Mouse (Mus musculus): ENCODE results near the gene 1700029P11Rik. TPM values are rescaled to one million over a fixed set of nuclear protein-coding genes. Genes with fewer than 3 reads are reported as not detected.
A peak's percentile ranks its signal among the peaks of the same experiment; 100 is the strongest.

Gene 1700029P11Rik
- total RNA-seq, 2 experiments from 2014 or later = not detected

DNA sequence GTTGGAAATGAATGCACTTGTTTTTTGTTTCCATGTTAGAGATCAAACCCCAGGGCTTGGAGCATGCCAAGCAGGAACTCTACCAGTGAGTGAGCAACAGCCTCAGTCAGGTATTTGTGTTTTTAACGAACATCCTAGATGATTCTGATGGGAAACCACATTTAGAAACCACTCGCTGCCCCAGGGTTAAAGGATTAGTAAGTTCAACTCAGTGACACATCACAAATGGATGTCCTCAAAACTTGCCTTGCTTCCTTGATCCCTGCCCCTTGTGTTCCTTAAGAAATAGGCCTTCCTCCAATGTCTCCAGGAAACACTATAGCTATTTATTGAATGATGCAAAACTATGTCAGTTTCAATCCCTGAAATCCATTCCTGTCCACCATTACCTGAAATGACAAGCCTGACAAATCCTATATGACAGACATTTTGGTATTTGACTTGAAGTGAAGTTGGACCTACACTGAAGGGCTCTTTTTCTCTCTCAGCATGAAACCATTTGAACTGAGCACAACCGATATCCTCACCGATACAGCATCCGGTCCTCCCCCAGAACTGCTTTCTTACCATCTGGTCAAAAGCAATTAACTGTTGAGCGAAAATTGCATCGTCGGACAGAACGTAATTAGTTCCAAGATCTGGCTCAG is 34.5 kb downstream of the 1700029P11Rik start:
- DNase-seq = no peak

DNA sequence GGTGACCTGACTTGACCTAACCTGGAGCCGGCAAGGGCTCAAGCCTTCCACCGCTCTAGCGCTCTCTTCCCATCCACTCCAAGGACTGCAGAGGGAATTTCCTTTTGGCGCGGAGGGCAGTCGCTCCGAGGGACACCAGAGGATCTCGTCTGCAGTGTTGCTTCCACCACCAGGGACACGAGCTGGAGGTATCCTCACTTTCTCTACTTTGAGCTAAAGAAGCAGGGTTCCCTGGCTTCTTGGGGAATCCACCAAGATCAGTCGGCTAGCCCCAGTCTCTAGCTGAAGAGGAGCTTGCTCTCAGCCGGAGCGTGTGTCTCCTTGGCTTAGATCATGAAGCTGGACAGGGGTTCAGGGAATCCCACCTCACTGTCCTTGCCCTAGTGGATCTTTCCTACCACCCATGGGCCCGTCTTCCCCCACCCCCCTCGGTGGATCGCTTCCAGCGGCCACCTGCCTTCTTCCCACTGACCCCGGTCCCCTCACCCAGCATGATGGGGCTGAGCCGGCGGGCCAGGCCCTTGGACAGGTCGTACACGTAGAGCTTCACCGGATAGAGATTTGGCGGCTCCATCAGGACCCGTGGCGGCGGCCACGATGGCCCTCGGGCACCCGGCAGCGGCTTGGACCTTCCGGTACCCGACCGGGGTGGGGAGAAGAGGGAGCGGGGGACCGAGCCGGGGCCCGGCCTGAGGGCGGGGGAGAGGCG is 35.2 kb downstream of the 1700029P11Rik start:
- DNase-seq = peak; percentile 55

DNA sequence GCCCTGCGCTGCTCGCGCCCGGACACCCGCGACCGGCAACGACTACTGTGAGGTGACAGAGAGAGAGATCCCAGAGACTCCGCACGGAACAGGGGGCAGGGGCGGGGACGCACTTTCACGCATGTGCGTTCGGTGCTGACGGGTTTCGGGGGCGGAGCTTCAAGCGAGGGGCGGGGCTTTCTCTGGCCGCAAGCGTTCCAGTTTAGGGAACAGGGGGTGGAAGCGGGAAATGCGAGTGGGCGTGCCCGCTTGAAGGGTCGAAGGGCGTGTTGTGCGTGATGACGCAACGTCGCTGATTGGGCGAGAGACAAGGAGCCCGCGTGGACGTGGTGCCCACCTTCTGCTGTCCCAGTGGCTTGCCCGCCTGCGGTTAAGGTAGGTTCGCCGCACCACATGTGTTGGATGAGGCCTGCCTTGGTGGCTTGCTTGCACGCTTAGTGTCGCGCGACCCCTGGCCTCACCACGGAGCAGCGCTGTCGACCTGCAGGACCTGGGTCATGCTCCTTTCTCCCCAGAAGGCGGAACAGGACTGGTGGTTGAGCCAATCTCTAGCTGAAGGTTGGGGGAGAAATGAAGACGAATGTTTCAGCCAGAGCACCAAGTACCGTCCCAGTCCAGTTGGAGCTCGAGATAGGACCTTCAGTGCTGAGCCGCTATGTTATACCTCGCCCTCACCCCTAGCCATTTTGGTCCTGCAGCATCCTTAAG is 35.9 kb downstream of the 1700029P11Rik start:
- DNase-seq = peak; percentile 100

DNA sequence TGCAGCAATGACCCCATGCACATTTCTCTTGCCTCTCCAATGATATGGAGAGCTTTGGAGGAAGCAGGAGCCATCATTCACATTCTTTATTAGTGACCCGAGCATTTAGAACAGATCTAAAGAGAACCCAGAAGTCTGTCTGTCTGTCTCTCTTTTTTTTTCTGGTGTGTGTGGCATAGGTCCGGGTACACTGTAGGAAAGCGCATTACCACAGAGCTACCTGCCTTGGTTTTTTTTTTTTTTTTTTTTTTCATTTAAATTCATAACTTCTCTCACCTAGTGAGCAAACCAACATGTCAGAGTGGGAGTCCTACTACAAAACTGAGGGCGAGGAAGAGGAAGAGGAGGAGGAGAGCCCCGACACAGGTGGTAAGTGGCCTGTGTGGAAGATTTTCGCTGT is 36.5 kb downstream of the 1700029P11Rik start:
- DNase-seq = no peak

DNA sequence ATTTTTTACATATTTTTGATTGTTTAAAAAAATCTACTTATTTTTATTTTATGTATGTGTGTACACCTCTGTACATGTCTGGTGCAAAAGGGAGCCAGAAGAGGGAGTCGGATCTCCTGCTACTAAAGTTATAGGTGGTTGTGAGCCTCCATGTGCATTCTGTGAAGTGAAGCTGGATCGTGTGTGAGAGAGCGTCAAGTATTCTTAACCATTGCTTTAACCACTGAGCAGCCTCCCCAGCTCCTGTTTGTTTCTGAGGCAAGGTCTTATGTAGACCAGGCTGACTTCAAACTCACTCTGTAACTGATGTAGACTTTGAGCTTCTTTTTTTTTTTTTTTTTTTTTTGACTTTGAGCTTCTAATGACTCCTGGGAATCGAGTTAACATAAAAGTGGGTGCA is 37.1 kb downstream of the 1700029P11Rik start:
- DNase-seq = no peak

DNA sequence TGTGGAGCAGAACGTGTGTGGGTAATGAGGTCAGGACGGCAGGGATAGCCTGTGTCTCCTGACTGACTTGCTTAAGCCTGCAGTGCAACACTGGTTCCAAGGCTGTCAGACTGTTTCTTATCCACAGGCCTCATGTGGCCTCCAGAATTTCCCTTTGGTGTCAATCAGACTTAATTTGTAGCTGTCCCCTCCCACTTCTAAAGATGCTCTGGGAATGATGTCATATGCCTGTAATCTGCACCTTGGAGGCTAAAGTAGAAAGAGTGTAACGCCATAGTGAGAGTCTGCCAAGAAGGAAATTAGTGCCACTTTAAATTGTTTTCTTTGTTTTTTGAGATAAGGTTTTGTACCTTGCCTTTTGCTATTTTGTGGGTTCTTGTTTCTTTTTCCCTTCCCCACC is 38.9 kb downstream of the 1700029P11Rik start:
- peak; percentile 22 for DNase-seq

DNA sequence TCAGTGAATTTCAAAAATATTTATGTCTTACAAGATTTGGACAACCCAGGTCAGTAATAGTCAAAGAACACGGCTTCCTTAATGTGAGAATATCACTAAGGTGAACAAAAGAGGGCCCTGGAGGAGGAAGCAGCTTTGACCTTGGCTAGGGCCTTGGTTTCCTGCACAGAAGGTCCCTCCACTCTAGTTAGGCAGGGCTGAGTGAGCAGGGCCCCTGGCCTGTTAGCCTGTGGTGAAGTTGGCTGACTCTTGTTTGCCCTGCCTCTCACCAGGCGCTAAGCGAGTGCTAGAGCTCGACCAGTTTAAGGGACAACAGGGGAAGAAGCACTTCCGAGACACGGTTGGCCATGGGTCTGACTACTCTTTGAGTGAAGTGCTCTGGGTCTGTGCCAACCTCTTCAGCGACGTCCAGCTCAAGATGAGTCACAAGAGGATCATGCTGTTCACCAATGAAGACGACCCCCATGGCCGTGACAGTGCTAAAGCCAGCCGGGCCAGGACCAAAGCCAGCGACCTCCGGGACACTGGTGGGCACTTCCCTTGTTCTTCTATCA is 42.3 kb downstream of the 1700029P11Rik start:
- DNase-seq = peak; percentile 66

DNA sequence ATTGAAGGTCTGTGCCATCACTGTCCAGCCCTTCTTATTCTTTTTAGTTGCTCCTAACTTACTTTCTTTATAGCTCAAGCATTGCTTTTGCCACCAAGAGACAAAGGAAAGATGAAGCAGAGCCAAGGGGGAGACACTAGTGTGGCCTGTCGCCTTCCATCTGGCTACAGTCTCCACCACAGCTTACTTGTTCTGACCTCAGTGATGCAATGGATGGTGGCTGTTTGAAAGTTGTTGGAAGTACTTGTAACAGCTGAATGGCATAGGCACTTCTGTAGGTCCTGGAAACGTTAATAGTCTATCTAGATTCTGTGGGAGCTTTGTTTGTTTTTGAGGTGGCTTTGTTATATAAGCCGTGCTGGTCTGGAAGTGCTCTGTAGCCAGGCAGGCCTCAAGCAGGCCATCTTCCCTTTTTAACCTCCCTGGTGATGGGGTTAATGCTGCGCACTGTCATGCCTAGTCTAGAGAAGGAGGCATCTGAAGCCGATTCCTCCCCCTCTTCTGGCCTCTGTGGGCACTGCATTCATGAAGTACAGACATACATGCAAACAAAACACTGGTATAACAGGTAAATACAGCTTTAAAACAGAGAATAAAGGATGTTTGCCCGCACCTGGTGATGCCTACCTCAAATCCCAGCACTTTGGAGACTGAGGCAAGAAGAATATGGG is 43.8 kb downstream of the 1700029P11Rik start:
- DNase-seq = no peak

DNA sequence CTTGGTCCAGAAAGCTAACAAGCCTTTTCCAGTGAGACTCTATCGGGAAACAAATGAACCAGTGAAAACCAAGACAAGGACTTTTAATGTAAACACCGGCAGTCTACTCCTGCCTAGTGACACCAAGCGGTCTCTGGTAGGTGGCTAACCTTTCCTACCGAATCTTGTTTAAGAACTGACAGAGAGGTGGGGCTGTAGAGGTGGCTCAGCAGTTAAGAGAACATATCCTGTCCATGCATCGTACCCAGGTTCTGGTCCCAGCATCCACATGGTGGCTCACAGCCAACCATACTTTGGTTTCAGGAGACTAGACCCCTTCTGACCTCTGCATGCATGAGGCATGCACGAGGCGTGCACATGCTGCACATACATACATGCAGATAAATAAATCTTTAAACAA is 46.9 kb downstream of the 1700029P11Rik start:
- no peak for DNase-seq

DNA sequence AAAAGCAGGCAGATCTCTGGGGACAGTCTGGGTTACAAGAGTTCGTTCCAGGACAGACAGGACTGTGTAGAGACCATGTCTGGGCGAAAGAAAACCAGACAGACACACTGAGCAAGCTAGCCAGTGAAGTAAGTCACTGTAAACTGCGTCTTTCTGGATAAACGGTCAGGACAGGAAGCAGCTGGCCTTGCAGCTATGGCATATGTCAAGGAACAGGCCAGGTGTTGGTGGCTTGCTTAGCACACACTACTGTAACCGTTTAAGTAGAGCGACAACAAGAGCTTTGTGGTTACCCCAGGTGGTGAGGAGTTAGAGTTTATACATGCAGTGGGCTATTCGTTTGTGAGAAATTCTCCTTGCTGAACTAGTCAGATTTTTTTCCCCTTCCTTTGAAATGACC is 47.4 kb downstream of the 1700029P11Rik start:
- no peak for DNase-seq

Other genes starting within 250 kb of the 1700029P11Rik start
- 10 to 100 TPM; 73.2 to 78.2 TPM for gene Zc3h7b, start 235.5 kb upstream of the 1700029P11Rik start, total RNA-seq (2021)
- 10 to 100 TPM; 48.5 to 49.2 TPM for gene Rangap1, start 235.0 kb upstream of the 1700029P11Rik start, total RNA-seq (2021)
- 10 to 100 TPM; 68.4 to 74.1 TPM for gene Tef, start 178.1 kb upstream of the 1700029P11Rik start, total RNA-seq (2021)
- gene Tob2, start 121.7 kb upstream of the 1700029P11Rik start, total RNA-seq (2021) = 100 to 1,000 TPM; 108 to 183 TPM
- gene Phf5a, start 108.6 kb upstream of the 1700029P11Rik start, total RNA-seq (2021) = 10 to 100 TPM; 58.8 to 62.9 TPM
- gene Aco2, start 108.2 kb upstream of the 1700029P11Rik start, total RNA-seq (2021) = 1,000 to 10,000 TPM; 2,299 to 2,557 TPM
- 10 to 100 TPM; 15.5 to 19.1 TPM for gene Polr3h, start 54.3 kb upstream of the 1700029P11Rik start, total RNA-seq (2021)
- 10 to 100 TPM; 16.9 to 27.9 TPM for gene Csdc2, start 43.8 kb upstream of the 1700029P11Rik start, total RNA-seq (2021)
- 10 to 100 TPM; 81.4 to 94.8 TPM for gene Pmm1, start 19.6 kb upstream of the 1700029P11Rik start, total RNA-seq (2021)
- 100 to 1,000 TPM; 122 to 139 TPM for gene Xrcc6, start 7.3 kb downstream of the 1700029P11Rik start, total RNA-seq (2021)
- gene Desi1, start 53.3 kb downstream of the 1700029P11Rik start, total RNA-seq (2021) = 10 to 100 TPM; 51.9 to 60.3 TPM
- 10 to 100 TPM; 76.1 to 84.1 TPM for gene Snu13, start 67.1 kb downstream of the 1700029P11Rik start, total RNA-seq (2021)
- gene 4930407I10Rik, start 78.6 kb downstream of the 1700029P11Rik start, total RNA-seq (2021) = not detected
- 1 to 10 TPM in 1 of 2 experiments, under 1 TPM in 1; 0.93 to 2.0 TPM for gene Mei1, start 89.5 kb downstream of the 1700029P11Rik start, total RNA-seq (2021)
- 1 to 10 TPM; 8.6 to 8.7 TPM for gene Ccdc134, start 147.4 kb downstream of the 1700029P11Rik start, total RNA-seq (2021)
- 10 to 100 TPM; 44.6 to 47.5 TPM for gene Srebf2, start 166.6 kb downstream of the 1700029P11Rik start, total RNA-seq (2021)
- gene Shisa8, start 232.3 kb downstream of the 1700029P11Rik start, total RNA-seq (2021) = under 1 TPM; 0.12 to 0.45 TPM
- gene Tnfrsf13c, start 243.8 kb downstream of the 1700029P11Rik start, total RNA-seq (2021) = 1 to 10 TPM; 2.1 to 2.7 TPM